Mouse (Mus musculus): ENCODE data around the gene Nmnat1. TPM values are rescaled to one million over a fixed set of nuclear protein-coding genes. Genes with fewer than 3 reads are reported as not detected.

The Nmnat1 gene
- polyA plus RNA-seq (2015; fragmentation: Nextera tagmentation; extraction: Ambion mirVana): 5.9 and 8.1 TPM in 2 replicates

DNA sequence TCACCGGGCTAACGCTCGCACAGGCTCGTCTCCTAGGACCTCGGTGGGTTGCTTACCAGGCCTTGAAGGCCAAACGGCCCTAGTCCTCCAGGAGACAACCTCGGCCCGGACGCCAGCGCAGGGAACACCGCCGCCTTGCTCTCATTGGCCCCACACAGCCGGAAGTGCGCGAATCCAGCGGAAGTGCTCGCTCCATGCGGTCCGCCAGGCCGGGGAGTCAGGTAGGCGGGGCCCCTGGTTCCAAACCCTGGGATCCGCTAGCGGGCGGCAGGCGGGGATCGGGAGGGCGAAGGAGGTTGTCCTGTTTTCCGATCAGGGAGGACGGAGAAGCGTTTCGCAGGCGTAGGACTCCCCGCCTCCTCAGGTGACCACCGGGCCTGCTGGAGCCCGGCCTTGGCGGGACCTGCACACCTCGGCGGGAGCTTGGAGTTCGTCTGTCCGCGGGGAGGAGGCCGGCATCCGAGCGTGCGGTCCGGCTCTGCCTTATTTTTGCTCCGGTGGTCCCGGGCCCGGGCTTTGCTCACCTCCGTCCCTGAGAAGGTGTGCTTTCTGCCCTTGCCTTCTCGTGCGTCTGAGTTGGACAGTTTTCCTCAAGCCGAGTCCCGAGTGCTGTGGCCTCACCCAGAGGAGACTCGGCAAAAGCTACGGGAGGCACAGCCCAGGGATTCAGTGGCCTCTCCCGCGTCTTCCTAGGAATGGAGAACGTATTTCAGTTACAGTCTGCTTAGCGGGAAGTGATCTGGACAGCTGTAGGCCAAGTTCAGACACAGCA lies at the start of gene Nmnat1, which contains the start of gene Lzic:
TSS of gene Nmnat1 (minus strand) at position 150 of the 772 bp plus-strand sequence.
TSS of gene Lzic (plus strand) at position 177 of the 772 bp plus-strand sequence.
- Histone ChIP-seq H3K4me1 (ENCODE audit: control insufficient read depth, insufficient read depth, low read length) (peaks cover 13% of the 10 kb centered on the region), H3K4me3 (ENCODE audit: low read depth, low read length) (peak within 1 kb of the TSS; percentile 67), H3K9me3 (replicated peaks; ENCODE audit: control insufficient read depth, low read length, poor library complexity, severe bottlenecking) (no peaks in the 10 kb centered on the region), H3K27me3 (ENCODE audit: control insufficient read depth, insufficient read depth, low read depth, low read length) (no peaks in the 10 kb centered on the region), H3K27ac (ENCODE audit: low read length) (peak within 1 kb of the TSS; percentile 71), H3K36me3 (ENCODE audit: control insufficient read depth, insufficient read depth, low read length) (peaks cover 7% of the 10 kb centered on the region; the same call in 1 of the 2 replicates), H3K4me2 (ENCODE audit: low read length) (peak within 1 kb of the TSS; percentile 76), H3K9ac (ENCODE audit: low read depth, low read length) (peak within 1 kb of the TSS; percentile 77)
- peak; percentile 99 for ATAC-seq
- WGBS: 0% methylated on average over 60 of the region's 60 CpGs

DNA sequence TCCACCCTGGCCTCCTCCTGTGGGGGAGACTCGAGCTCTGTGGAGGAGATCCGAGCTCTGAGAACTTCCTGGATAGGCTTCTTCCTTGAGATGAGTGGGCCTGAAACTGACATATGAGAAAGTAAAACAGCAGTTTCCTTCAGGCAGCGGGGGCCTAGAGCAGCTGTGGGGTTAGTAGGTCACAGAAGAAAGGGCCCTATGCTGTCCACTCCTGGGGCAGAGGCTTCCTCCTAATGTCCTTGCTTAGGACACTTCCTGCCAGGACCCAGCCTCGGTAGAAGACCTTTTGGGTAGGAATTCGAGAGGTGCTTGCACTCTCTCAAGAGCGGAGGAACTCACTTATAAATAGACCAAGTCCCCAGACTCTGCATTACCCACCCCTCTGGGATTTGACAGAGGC lies 44.7 kb upstream of the Nmnat1 start:
- no peaks in the 10 kb centered on the region for H3K27me3 ChIP-seq (ENCODE audit: control insufficient read depth, insufficient read depth, low read depth, low read length)
- WGBS: 87% methylated on average over 6 of the region's 6 CpGs
- H3K4me2 ChIP-seq (ENCODE audit: low read length): no peak overlapping the region
- no peaks in the 10 kb centered on the region; the same call in 1 of the 2 replicates for H3K36me3 ChIP-seq (ENCODE audit: control insufficient read depth, insufficient read depth, low read length)
- 0 out of 2 replicates have a peak overlapping the region, but pooled peaks have one; percentile 17 for H3K27ac ChIP-seq (ENCODE audit: low read length)
- H3K9me3 ChIP-seq (replicated peaks; ENCODE audit: control insufficient read depth, low read length, poor library complexity, severe bottlenecking): no peaks in the 10 kb centered on the region
- ATAC-seq: no peak
- no peak overlapping the region for H3K9ac ChIP-seq (ENCODE audit: low read depth, low read length)
- peaks cover 13% of the 10 kb centered on the region for H3K4me1 ChIP-seq (ENCODE audit: control insufficient read depth, insufficient read depth, low read length)
- H3K4me3 ChIP-seq (ENCODE audit: low read depth, low read length): no peak overlapping the region

DNA sequence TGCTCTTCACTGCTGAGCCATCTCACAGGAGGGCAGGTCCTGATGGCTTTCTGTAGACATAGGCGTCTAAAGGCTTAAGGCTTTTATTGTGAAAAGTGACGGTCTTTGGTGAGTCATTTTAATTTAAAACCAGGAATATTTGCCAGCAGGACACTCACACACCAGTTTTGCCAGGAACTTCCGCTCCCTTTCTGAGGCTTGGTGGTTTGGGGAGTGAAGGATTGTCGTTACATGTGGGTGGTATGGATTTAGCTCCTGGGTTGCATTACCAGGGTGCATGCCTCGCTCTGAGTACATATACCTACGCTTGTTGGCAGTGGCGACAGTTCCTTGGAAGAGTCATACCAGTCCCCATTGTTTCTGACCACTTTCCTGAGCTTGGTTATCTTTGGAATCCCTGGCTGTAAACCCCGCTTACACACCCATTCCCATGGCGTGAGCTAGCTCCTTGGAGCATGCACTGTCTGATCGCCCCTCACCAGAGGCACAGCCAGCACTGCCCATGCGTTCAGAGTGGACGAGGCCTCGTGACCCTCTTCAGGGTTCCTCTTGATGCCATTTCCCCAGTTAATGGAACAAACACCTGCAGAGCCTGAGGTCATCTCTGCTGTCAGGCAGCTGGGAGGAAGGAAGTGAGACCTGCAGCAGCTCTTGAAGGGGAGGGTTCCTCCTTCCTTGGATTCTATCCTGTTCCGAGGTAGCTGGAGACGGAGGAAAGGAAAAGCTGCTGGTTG lies 42.8 kb upstream of the Nmnat1 start:
- Histone ChIP-seq H3K36me3 (ENCODE audit: control insufficient read depth, insufficient read depth, low read length) (no peaks in the 10 kb centered on the region; the same call in 1 of the 2 replicates), H3K9ac (ENCODE audit: low read depth, low read length) (no peak overlapping the region), H3K4me3 (ENCODE audit: low read depth, low read length) (no peak overlapping the region), H3K27ac (ENCODE audit: low read length) (no peak overlapping the region), H3K27me3 (ENCODE audit: control insufficient read depth, insufficient read depth, low read depth, low read length) (no peaks in the 10 kb centered on the region), H3K4me1 (ENCODE audit: control insufficient read depth, insufficient read depth, low read length) (peaks cover 13% of the 10 kb centered on the region), H3K9me3 (replicated peaks; ENCODE audit: control insufficient read depth, low read length, poor library complexity, severe bottlenecking) (no peaks in the 10 kb centered on the region), H3K4me2 (ENCODE audit: low read length) (no peak overlapping the region)
- WGBS: 81% methylated on average over 15 of the region's 15 CpGs
- ATAC-seq: no peak

DNA sequence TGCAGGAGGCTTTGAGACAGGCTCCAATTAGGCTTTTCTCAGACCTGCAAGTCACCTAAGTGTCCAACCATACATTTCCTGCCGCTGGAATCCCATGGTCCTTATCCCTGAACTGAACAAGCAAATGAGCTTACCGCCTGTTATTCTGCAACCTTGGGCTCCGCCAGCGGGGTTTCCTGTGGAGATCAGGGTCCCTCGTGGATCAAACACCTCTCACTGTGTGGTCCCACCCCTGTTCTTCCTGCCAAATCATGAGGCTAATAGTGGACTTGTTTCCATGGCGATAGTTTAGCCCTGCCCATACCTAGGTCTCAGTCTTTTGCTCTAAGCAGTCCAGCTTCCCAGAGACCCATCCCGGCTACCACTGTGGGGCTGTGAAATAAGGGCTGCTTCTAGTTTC lies 41.3 kb upstream of the Nmnat1 start:
- no peak overlapping the region for H3K4me3 ChIP-seq (ENCODE audit: low read depth, low read length)
- no peak overlapping the region for H3K27ac ChIP-seq (ENCODE audit: low read length)
- no peaks in the 10 kb centered on the region for H3K9me3 ChIP-seq (replicated peaks; ENCODE audit: control insufficient read depth, low read length, poor library complexity, severe bottlenecking)
- H3K9ac ChIP-seq (ENCODE audit: low read depth, low read length): no peak overlapping the region
- 22% methylated on average over 7 of the region's 7 CpGs for WGBS
- peak; percentile 57 for ATAC-seq
- H3K36me3 ChIP-seq (ENCODE audit: control insufficient read depth, insufficient read depth, low read length): no peaks in the 10 kb centered on the region
- H3K4me1 ChIP-seq (ENCODE audit: control insufficient read depth, insufficient read depth, low read length): peaks cover 13% of the 10 kb centered on the region
- no peak overlapping the region for H3K4me2 ChIP-seq (ENCODE audit: low read length)
- H3K27me3 ChIP-seq (ENCODE audit: control insufficient read depth, insufficient read depth, low read depth, low read length): no peaks in the 10 kb centered on the region

DNA sequence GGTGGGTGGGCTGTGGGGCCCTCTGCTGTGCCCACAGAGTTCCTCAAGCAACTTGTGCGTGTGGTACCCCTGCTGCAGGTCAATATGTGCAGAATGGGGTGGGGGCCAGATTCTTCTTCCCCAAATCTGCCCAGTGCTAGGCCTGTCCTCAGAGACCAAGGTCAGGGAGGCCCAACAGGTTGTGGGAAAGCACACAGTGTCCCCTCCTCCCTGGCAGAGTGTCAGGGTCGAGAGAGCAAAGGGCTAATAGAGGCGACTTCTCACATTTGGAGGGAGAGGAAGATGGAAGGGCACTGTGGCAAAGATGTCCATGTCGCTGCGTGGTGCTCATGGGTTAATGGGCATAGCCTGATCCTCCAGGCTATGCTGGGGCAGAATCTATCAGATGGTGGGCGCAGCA lies 40.8 kb upstream of the Nmnat1 start:
- Histone ChIP-seq H3K9me3 (replicated peaks; ENCODE audit: control insufficient read depth, low read length, poor library complexity, severe bottlenecking) (no peaks in the 10 kb centered on the region), H3K9ac (ENCODE audit: low read depth, low read length) (no peak overlapping the region), H3K4me3 (ENCODE audit: low read depth, low read length) (no peak overlapping the region), H3K27ac (ENCODE audit: low read length) (no peak overlapping the region), H3K27me3 (ENCODE audit: control insufficient read depth, insufficient read depth, low read depth, low read length) (no peaks in the 10 kb centered on the region), H3K4me1 (ENCODE audit: control insufficient read depth, insufficient read depth, low read length) (peaks cover 15% of the 10 kb centered on the region), H3K4me2 (ENCODE audit: low read length) (no peak overlapping the region), H3K36me3 (ENCODE audit: control insufficient read depth, insufficient read depth, low read length) (no peaks in the 10 kb centered on the region)
- 76% methylated on average over 6 of the region's 6 CpGs for WGBS
- ATAC-seq: no peak

DNA sequence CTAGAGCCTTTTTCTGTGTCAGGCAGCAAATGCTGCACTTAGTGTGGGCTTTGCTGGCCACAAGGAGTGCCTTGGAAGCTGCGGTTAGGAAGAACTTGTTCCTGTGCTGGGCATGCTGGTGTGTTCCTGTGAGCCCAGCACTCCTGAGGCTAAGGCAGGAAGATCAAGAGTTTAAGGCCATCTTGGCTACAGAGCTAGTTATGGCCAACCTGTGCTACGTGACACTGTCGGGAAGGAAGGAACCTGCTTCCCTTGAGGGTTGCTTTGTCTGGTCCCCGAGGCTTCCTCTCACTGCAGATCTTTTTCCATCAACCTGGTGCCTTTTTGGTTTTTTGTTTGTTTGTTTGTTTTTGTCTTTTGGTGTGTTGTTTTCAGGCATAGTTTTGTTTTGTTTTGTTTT lies 40.2 kb upstream of the Nmnat1 start:
- Histone ChIP-seq H3K4me1 (ENCODE audit: control insufficient read depth, insufficient read depth, low read length) (peaks cover 19% of the 10 kb centered on the region), H3K9ac (ENCODE audit: low read depth, low read length) (no peak overlapping the region), H3K27me3 (ENCODE audit: control insufficient read depth, insufficient read depth, low read depth, low read length) (no peaks in the 10 kb centered on the region), H3K27ac (ENCODE audit: low read length) (no peak overlapping the region), H3K36me3 (ENCODE audit: control insufficient read depth, insufficient read depth, low read length) (no peaks in the 10 kb centered on the region), H3K4me3 (ENCODE audit: low read depth, low read length) (no peak overlapping the region), H3K9me3 (replicated peaks; ENCODE audit: control insufficient read depth, low read length, poor library complexity, severe bottlenecking) (no peaks in the 10 kb centered on the region), H3K4me2 (ENCODE audit: low read length) (no peak overlapping the region)
- no peak for ATAC-seq
- 88% methylated on average over 4 of the region's 4 CpGs for WGBS

DNA sequence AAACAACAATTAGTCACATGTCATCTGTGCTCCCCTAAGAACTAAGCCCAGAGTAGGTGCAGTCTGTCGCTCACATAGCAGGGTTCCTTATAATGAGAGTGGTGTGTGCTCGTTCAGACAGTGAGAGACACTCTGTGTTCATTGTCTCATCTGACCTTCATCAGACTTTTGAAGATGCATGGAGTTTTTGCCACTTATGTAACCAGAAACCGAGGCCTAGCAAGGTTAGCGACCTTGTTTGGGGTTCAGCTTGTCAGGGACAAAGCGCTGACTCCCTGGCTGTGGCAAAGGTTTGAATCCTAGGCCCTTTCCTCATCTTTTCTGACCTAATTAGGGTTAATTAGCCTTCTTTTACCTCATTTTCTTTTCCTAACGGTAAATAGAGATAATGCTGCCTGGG lies 39.0 kb upstream of the Nmnat1 start:
- H3K4me1 ChIP-seq (ENCODE audit: control insufficient read depth, insufficient read depth, low read length): peaks cover 24% of the 10 kb centered on the region
- H3K27ac ChIP-seq (ENCODE audit: low read length): no peak overlapping the region
- no peaks in the 10 kb centered on the region for H3K36me3 ChIP-seq (ENCODE audit: control insufficient read depth, insufficient read depth, low read length)
- no peak overlapping the region for H3K4me3 ChIP-seq (ENCODE audit: low read depth, low read length)
- H3K9me3 ChIP-seq (replicated peaks; ENCODE audit: control insufficient read depth, low read length, poor library complexity, severe bottlenecking): no peaks in the 10 kb centered on the region
- H3K4me2 ChIP-seq (ENCODE audit: low read length): no peak overlapping the region
- 70% methylated on average over 6 of the region's 6 CpGs for WGBS
- H3K9ac ChIP-seq (ENCODE audit: low read depth, low read length): no peak overlapping the region
- no peaks in the 10 kb centered on the region for H3K27me3 ChIP-seq (ENCODE audit: control insufficient read depth, insufficient read depth, low read depth, low read length)
- ATAC-seq: no peak

DNA sequence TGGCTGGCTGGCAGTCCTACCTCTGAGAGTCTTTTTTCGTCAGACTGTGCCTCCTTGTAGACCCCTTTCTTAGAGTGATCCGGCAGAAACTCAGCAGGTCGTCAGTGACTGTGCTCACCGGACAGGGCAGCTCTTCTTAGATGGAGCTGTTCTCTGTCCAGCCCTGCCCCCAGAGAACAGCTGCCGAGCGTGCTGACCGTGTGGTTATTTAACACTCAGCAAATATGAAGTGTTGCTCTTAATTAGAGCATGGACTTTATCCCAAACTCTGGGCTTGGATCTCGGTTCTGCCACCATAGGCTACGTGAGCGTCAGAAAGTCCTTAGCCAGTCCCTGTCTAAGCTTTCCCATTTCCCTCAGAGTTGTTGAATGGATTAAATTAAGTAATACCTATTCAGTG lies 36.3 kb upstream of the Nmnat1 start:
- 68% methylated on average over 10 of the region's 10 CpGs for WGBS
- H3K27me3 ChIP-seq (ENCODE audit: control insufficient read depth, insufficient read depth, low read depth, low read length): no peaks in the 10 kb centered on the region
- no peak for ATAC-seq

More for the DNA sequence above, 36.3 kb upstream of the Nmnat1 start:
- H3K4me1 ChIP-seq (ENCODE audit: control insufficient read depth, insufficient read depth, low read length): peaks cover 21% of the 10 kb centered on the region
- no peak overlapping the region for H3K4me2 ChIP-seq (ENCODE audit: low read length)
- no peak overlapping the region for H3K4me3 ChIP-seq (ENCODE audit: low read depth, low read length)
- no peak overlapping the region for H3K27ac ChIP-seq (ENCODE audit: low read length)
- no peaks in the 10 kb centered on the region for H3K36me3 ChIP-seq (ENCODE audit: control insufficient read depth, insufficient read depth, low read length)
- H3K9ac ChIP-seq (ENCODE audit: low read depth, low read length): no peak overlapping the region
- no peaks in the 10 kb centered on the region for H3K9me3 ChIP-seq (replicated peaks; ENCODE audit: control insufficient read depth, low read length, poor library complexity, severe bottlenecking)
